Mouse (Mus musculus): ENCODE measurements around the gene Kctd2. TPM values are rescaled to one million over a fixed set of nuclear protein-coding genes. Genes with fewer than 3 reads are reported as not detected.

The Kctd2 gene
- 3.9 and 12.6 TPM in 2 replicates for polyA plus RNA-seq (2015; fragmentation: Nextera tagmentation; extraction: Ambion mirVana)

- Histone ChIP-seq H3K27me3 (ENCODE audit: control insufficient read depth, insufficient read depth, low read length) (no peaks in the 10 kb centered on the region), H3K4me2 (ENCODE audit: low read depth, low read length) (peak within 1 kb of the TSS; percentile 98), H3K36me3 (ENCODE audit: control insufficient read depth, insufficient read depth) (peaks cover 28% of the 10 kb centered on the region), H3K4me3 (ENCODE audit: low read length) (peak within 1 kb of the TSS; percentile 96), H3K9ac (ENCODE audit: low read length) (peak within 1 kb of the TSS; percentile 96), H3K4me1 (ENCODE audit: control insufficient read depth, insufficient read depth, low read length) (peaks cover 56% of the 10 kb centered on the region), H3K27ac (ENCODE audit: low read length) (peak within 1 kb of the TSS; percentile 93), H3K9me3 (replicated peaks; ENCODE audit: control insufficient read depth, low read length) (no peaks in the 10 kb centered on the region)
- under 1% methylated on average over 53 of the region's 56 CpGs for WGBS
- ATAC-seq (replicated peaks; ENCODE audit: extremely low read depth, insufficient read depth, low FRiP score): peak; percentile 95
These were observed at the start of gene Kctd2, which contains the start of gene Atp5h for GRCm38 (mm10) chr11:115419531-115420237. TSS of gene Kctd2 (plus strand) at chr11:115420128. TSS of gene Atp5h (minus strand) at chr11:115419962.

GRCm38 (mm10) chr11:115370368-115370767, 49.6 kb upstream of the Kctd2 start:
- Histone ChIP-seq H3K4me2 (ENCODE audit: low read depth, low read length) (no peak overlapping the region), H3K9ac (ENCODE audit: low read length) (no peak overlapping the region), H3K36me3 (ENCODE audit: control insufficient read depth, insufficient read depth) (no peaks in the 10 kb centered on the region), H3K27me3 (ENCODE audit: control insufficient read depth, insufficient read depth, low read length) (peaks cover 35% of the 10 kb centered on the region), H3K4me3 (ENCODE audit: low read length) (no peak overlapping the region), H3K9me3 (replicated peaks; ENCODE audit: control insufficient read depth, low read length) (no peaks in the 10 kb centered on the region), H3K27ac (ENCODE audit: low read length) (no peak overlapping the region), H3K4me1 (ENCODE audit: control insufficient read depth, insufficient read depth, low read length) (peaks cover 19% of the 10 kb centered on the region)
- 49% methylated on average over 7 of the region's 7 CpGs for WGBS
- no peak for ATAC-seq (replicated peaks; ENCODE audit: extremely low read depth, insufficient read depth, low FRiP score)

DNA sequence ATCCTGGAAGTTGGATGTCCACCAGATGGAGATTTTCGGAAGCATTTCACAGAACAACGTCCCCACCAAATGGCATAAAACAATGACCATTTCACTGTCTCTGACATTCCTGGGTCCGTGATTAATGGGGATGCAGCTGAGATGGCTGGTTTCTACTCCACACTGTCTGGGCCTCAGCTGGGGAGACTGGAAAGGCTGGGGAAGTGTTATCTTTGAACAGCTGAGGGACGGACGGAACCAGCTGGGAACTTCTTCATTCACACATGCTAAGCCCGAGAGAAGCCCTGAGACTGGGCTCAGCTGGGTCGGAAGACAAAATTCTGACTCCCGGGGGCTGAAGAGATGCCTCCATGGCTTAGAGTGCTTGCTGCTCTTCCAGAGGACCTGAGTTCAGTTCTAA, 48.6 kb upstream of the Kctd2 start:
- Histone ChIP-seq H3K27me3 (ENCODE audit: control insufficient read depth, insufficient read depth, low read length) (peaks cover 37% of the 10 kb centered on the region), H3K4me3 (ENCODE audit: low read length) (no peak overlapping the region), H3K4me1 (ENCODE audit: control insufficient read depth, insufficient read depth, low read length) (peaks cover 19% of the 10 kb centered on the region), H3K4me2 (ENCODE audit: low read depth, low read length) (no peak overlapping the region), H3K36me3 (ENCODE audit: control insufficient read depth, insufficient read depth) (no peaks in the 10 kb centered on the region), H3K9ac (ENCODE audit: low read length) (no peak overlapping the region), H3K27ac (ENCODE audit: low read length) (no peak overlapping the region), H3K9me3 (replicated peaks; ENCODE audit: control insufficient read depth, low read length) (no peaks in the 10 kb centered on the region)
- no peak for ATAC-seq (replicated peaks; ENCODE audit: extremely low read depth, insufficient read depth, low FRiP score)
- WGBS: 56% methylated on average over 8 of the region's 8 CpGs

GRCm38 (mm10) chr11:115372015-115372414, 47.9 kb upstream of the Kctd2 start:
- ATAC-seq (replicated peaks; ENCODE audit: extremely low read depth, insufficient read depth, low FRiP score): no peak
- Histone ChIP-seq H3K4me2 (ENCODE audit: low read depth, low read length) (no peak overlapping the region), H3K36me3 (ENCODE audit: control insufficient read depth, insufficient read depth) (no peaks in the 10 kb centered on the region), H3K27ac (ENCODE audit: low read length) (no peak overlapping the region), H3K4me1 (ENCODE audit: control insufficient read depth, insufficient read depth, low read length) (peaks cover 16% of the 10 kb centered on the region), H3K9me3 (replicated peaks; ENCODE audit: control insufficient read depth, low read length) (no peaks in the 10 kb centered on the region), H3K9ac (ENCODE audit: low read length) (no peak overlapping the region), H3K27me3 (ENCODE audit: control insufficient read depth, insufficient read depth, low read length) (peaks cover 31% of the 10 kb centered on the region), H3K4me3 (ENCODE audit: low read length) (no peak overlapping the region)
- WGBS: 51% methylated on average over 1 of the region's 1 CpGs

- H3K27me3 ChIP-seq (ENCODE audit: control insufficient read depth, insufficient read depth, low read length): peaks cover 27% of the 10 kb centered on the region
- no peak overlapping the region for H3K27ac ChIP-seq (ENCODE audit: low read length)
- no peak for ATAC-seq (replicated peaks; ENCODE audit: extremely low read depth, insufficient read depth, low FRiP score)
- no peak overlapping the region for H3K4me3 ChIP-seq (ENCODE audit: low read length)
- no peak overlapping the region for H3K4me2 ChIP-seq (ENCODE audit: low read depth, low read length)
- H3K36me3 ChIP-seq (ENCODE audit: control insufficient read depth, insufficient read depth): no peaks in the 10 kb centered on the region
- 60% methylated on average over 2 of the region's 2 CpGs for WGBS
- no peak overlapping the region for H3K9ac ChIP-seq (ENCODE audit: low read length)
- no peaks in the 10 kb centered on the region for H3K9me3 ChIP-seq (replicated peaks; ENCODE audit: control insufficient read depth, low read length)
- peaks cover 14% of the 10 kb centered on the region for H3K4me1 ChIP-seq (ENCODE audit: control insufficient read depth, insufficient read depth, low read length)
These were observed 47.2 kb upstream of the Kctd2 start for GRCm38 (mm10) chr11:115372737-115373136.

DNA sequence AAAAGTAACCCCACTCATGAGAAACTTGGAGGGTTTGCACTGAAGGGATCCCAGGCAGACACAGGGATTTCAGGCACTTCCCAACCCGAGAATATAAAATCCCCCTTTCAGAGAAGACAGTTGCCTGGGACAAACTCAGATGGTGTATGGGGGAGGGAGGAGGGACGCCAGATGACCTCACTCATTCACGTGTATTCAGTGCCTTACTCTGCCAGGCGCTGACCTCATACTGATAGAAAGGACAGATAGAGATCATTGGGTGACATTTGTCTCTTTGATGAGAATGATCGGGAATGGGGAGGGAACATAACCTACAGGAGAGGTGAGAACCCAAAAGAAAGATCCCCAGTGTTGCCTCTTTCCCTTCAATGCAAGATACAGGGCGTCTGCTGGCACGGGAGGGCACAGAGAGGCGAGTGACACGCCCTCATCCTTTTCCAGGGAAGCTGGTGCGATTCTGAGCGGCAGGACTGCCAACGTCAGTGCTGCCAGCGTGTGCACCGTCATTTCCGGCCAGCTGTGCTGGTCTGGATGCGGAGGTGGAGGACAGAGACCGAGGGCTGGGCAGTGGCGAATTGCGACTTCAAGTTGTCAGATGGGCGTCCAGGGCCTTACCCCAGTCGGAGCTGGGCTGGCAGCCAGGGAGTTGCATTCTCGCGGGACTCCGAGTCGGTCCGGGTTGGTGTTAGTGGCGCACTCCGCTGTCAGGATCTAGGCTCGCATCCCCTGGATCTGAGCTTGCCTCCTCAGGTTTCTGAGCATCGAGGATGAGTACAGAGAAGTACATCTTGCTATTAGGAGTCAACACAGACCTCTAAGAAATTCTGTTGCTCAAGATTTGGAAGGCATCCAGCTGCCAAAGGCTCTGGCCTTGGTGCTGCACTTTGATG, 45.9 kb upstream of the Kctd2 start:
- 1% methylated on average over 30 of the region's 30 CpGs for WGBS
- Histone ChIP-seq H3K9me3 (replicated peaks; ENCODE audit: control insufficient read depth, low read length) (peaks cover 2% of the 10 kb centered on the region; the same call in 1 of the 2 replicates), H3K9ac (ENCODE audit: low read length) (peak overlapping the region; percentile 50), H3K4me1 (ENCODE audit: control insufficient read depth, insufficient read depth, low read length) (peaks cover 14% of the 10 kb centered on the region), H3K4me3 (ENCODE audit: low read length) (peak overlapping the region; percentile 47), H3K27me3 (ENCODE audit: control insufficient read depth, insufficient read depth, low read length) (peaks cover 27% of the 10 kb centered on the region), H3K27ac (ENCODE audit: low read length) (peak overlapping the region; percentile 6), H3K36me3 (ENCODE audit: control insufficient read depth, insufficient read depth) (no peaks in the 10 kb centered on the region), H3K4me2 (ENCODE audit: low read depth, low read length) (peak overlapping the region; percentile 71)
- peak; percentile 63 for ATAC-seq (replicated peaks; ENCODE audit: extremely low read depth, insufficient read depth, low FRiP score)

DNA sequence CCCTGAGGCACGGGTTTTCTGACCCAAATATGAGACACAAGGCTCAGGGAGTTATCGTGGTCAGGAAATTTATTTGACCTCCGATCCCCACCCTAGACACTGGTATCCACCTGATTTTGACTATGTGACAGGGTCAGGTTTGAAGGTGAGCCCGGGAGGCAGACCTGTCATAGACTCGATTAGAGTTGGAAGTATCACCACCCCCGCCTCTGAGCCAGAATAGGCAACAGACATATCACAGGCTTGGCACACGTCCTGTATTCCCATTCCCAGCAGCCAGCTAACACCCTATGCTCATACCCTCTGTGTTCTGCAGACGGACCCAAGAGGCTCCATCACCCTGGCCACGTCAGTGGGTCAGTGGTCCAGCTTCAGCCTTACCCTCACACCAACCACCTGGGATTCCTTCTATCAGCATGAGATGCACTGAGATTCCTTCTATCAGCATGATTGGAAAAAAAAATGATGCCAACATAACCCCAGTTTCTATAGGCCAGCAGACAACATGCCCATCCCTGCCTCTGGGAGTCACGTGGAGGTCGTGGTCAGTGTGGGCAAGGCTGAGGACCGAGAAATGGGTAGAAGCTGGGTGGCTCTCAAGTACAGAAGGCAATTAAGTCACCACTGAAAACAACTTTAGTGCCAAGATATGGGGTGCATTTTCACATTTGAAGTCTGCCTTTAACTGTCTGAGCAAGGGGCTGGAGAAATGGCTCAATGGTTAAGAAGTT, 45.1 kb upstream of the Kctd2 start:
- Histone ChIP-seq H3K4me2 (ENCODE audit: low read depth, low read length) (peak overlapping the region; percentile 71), H3K27ac (ENCODE audit: low read length) (peak overlapping the region; percentile 6), H3K9me3 (replicated peaks; ENCODE audit: control insufficient read depth, low read length) (peaks cover 2% of the 10 kb centered on the region; the same call in 1 of the 2 replicates), H3K36me3 (ENCODE audit: control insufficient read depth, insufficient read depth) (no peaks in the 10 kb centered on the region), H3K4me1 (ENCODE audit: control insufficient read depth, insufficient read depth, low read length) (peaks cover 14% of the 10 kb centered on the region), H3K4me3 (ENCODE audit: low read length) (peak overlapping the region; percentile 47), H3K27me3 (ENCODE audit: control insufficient read depth, insufficient read depth, low read length) (peaks cover 24% of the 10 kb centered on the region), H3K9ac (ENCODE audit: low read length) (peak overlapping the region; percentile 50)
- ATAC-seq (replicated peaks; ENCODE audit: extremely low read depth, insufficient read depth, low FRiP score): no peak; the same call in 1 of the 2 replicates
- 45% methylated on average over 12 of the region's 12 CpGs for WGBS

GRCm38 (mm10) chr11:115376722-115377121, 43.2 kb upstream of the Kctd2 start:
- no peak for ATAC-seq (replicated peaks; ENCODE audit: extremely low read depth, insufficient read depth, low FRiP score)
- no peak overlapping the region for H3K9ac ChIP-seq (ENCODE audit: low read length)
- H3K27ac ChIP-seq (ENCODE audit: low read length): no peak overlapping the region
- peaks cover 18% of the 10 kb centered on the region for H3K4me1 ChIP-seq (ENCODE audit: control insufficient read depth, insufficient read depth, low read length)
- WGBS: 56% methylated on average over 7 of the region's 7 CpGs
- no peak overlapping the region for H3K4me3 ChIP-seq (ENCODE audit: low read length)
- H3K36me3 ChIP-seq (ENCODE audit: control insufficient read depth, insufficient read depth): no peaks in the 10 kb centered on the region
- H3K9me3 ChIP-seq (replicated peaks; ENCODE audit: control insufficient read depth, low read length): peaks cover 2% of the 10 kb centered on the region; the same call in 1 of the 2 replicates
- H3K4me2 ChIP-seq (ENCODE audit: low read depth, low read length): no peak overlapping the region
- H3K27me3 ChIP-seq (ENCODE audit: control insufficient read depth, insufficient read depth, low read length): peaks cover 11% of the 10 kb centered on the region
